Mouse (Mus musculus): ENCODE results near the gene Dram1. TPM values are rescaled to one million over a fixed set of nuclear protein-coding genes. Genes with fewer than 3 reads are reported as not detected.

Dram1 gene
- total and polyA plus RNA-seq, 3 experiments = 0.04 TPM; not detected in 2

GRCm38 (mm10) chr10:88405812-88406211, 26.9 kb upstream of the Dram1 start:
- Histone ChIP-seq H3K4me2 (ENCODE audit: insufficient read depth, low read depth, poor library complexity, severe bottlenecking) (peak overlapping the region; percentile 39; the same call in 1 of the 2 replicates), H3K36me3 (replicated peaks in 1 of 2; ENCODE audit: control insufficient read depth in 1 of 2, insufficient read depth in 1 of 2, low read length in 1 of 2) (peaks cover 5 to 21% of the 10 kb centered on the region in 2 experiments), H3K4me3 (replicated peaks in 1 of 3; ENCODE audit: low read depth in 2 of 3, low read length in 2 of 3, poor library complexity in 1 of 3) (no peak overlapping the region), H3K9me3 (replicated peaks; ENCODE audit: low read length) (peaks cover 5% of the 10 kb centered on the region), H3K4me1 (ENCODE audit: control insufficient read depth in 1 of 2, insufficient read depth in 2 of 2) (peaks cover 17 to 69% of the 10 kb centered on the region in 2 experiments), H3K79me2 (replicated peaks; ENCODE audit: control insufficient read depth, extremely low read depth, insufficient read depth, poor library complexity, severe bottlenecking) (peaks cover 8% of the 10 kb centered on the region; the same call in 1 of the 2 replicates), H3K27ac (ENCODE audit: insufficient read depth, low read depth) (peak overlapping the region; percentile 93), H3K9ac (ENCODE audit: insufficient read depth, low read depth) (no peak overlapping the region), H3K27me3 (replicated peaks) (no peaks in the 10 kb centered on the region)
- peak; percentile 80 for TF ChIP-seq JUN (IDR thresholded peaks at IDR 0.05; ENCODE audit: insufficient read depth, low read depth, low read length)
- no peak for TF ChIP-seq ELF1 (IDR thresholded peaks at IDR 0.05; ENCODE audit: low read depth, low read length)
- TF ChIP-seq EP300 (IDR thresholded peaks at IDR 0.05; ENCODE audit: low read length) = peak; percentile 91
- no peak for TF ChIP-seq ZC3H11A (IDR thresholded peaks at IDR 0.05; ENCODE audit: low read depth, low read length)
- no peak for TF ChIP-seq USF1 (IDR thresholded peaks at IDR 0.05; ENCODE audit: low read depth, low read length)
- TF ChIP-seq CTCF (conservative IDR thresholded peaks at IDR 0.05 in 1 of 2, IDR thresholded peaks at IDR 0.05 in 1 of 2; ENCODE audit: low read depth in 2 of 2, low read length in 2 of 2) = no peak
- TF ChIP-seq MYC (IDR thresholded peaks at IDR 0.05; ENCODE audit: low read depth, low read length) = peak; percentile 73; the same call in 1 of the 2 replicates
- TF ChIP-seq GABPA (IDR thresholded peaks at IDR 0.05; ENCODE audit: insufficient replicate concordance, low read depth, low read length) = no peak
- no peak for TF ChIP-seq POLR2AphosphoS2 (IDR thresholded peaks at IDR 0.05; ENCODE audit: low read depth, low read length)
- TF ChIP-seq ETS1 (conservative IDR thresholded peaks at IDR 0.05; ENCODE audit: low read depth, low read length) = peak; percentile 95
- TF ChIP-seq IRF4 (IDR thresholded peaks at IDR 0.05; ENCODE audit: low read depth, low read length) = peak; percentile 96
- no peak for TF ChIP-seq UBTF (IDR thresholded peaks at IDR 0.05; ENCODE audit: low read depth, low read length)
- TF ChIP-seq MAFK (IDR thresholded peaks at IDR 0.05; ENCODE audit: insufficient replicate concordance, low read length) = peak; percentile 37; the same call in 1 of the 2 replicates
- TF ChIP-seq SIN3A (IDR thresholded peaks at IDR 0.05; ENCODE audit: low read length) = peak; percentile 68
- no peak for TF ChIP-seq MAZ (IDR thresholded peaks at IDR 0.05; ENCODE audit: low read depth, low read length)
- TF ChIP-seq SMC3 (IDR thresholded peaks at IDR 0.05; ENCODE audit: low read depth, low read length) = no peak
- TF ChIP-seq RCOR1 (conservative IDR thresholded peaks at IDR 0.05; ENCODE audit: low read depth, low read length) = no peak
- TF ChIP-seq TBP (conservative IDR thresholded peaks at IDR 0.05; ENCODE audit: low read depth, low read length) = no peak
- 0 out of 2 replicates have a peak, but pooled peaks have one; percentile 20 for TF ChIP-seq POLR2A (IDR thresholded peaks at IDR 0.05; ENCODE audit: low read depth, low read length)
- TF ChIP-seq ZMIZ1 (IDR thresholded peaks at IDR 0.05; ENCODE audit: low read depth, low read length) = no peak
- TF ChIP-seq MXI1 (IDR thresholded peaks at IDR 0.05; ENCODE audit: low read depth, low read length) = peak; percentile 84
- no peak for TF ChIP-seq CHD2 (IDR thresholded peaks at IDR 0.05; ENCODE audit: low read length)
- TF ChIP-seq JUND (conservative IDR thresholded peaks at IDR 0.05; ENCODE audit: low read depth, low read length) = peak; percentile 92
- no peak; the same call in none of the 2 replicates for TF ChIP-seq MAX (IDR thresholded peaks at IDR 0.05; ENCODE audit: low read length)
- TF ChIP-seq TCF12 (IDR thresholded peaks at IDR 0.05; ENCODE audit: low read depth, low read length) = 0 out of 2 replicates have a peak, but pooled peaks have one; percentile 41
- no peak for TF ChIP-seq PAX5 (IDR thresholded peaks at IDR 0.05; ENCODE audit: low read length)
- TF ChIP-seq HCFC1 (IDR thresholded peaks at IDR 0.05; ENCODE audit: low read depth, low read length) = no peak
- peak; percentile 91 for TF ChIP-seq MEF2A (IDR thresholded peaks at IDR 0.05; ENCODE audit: borderline replicate concordance, low read depth, low read length)
- TF ChIP-seq BHLHE40 (IDR thresholded peaks at IDR 0.05; ENCODE audit: low read depth, low read length) = peak; percentile 95
- in situ Hi-C loops (cut with MboI; ENCODE audit: low pct_ligation_motif_present, low pct_unique_long_range_greater_than_20kb, low sequenced_read_pairs) (no loop called here), dilution Hi-C loops (cut with MboI; ENCODE audit: extremely low pct_ligation_motif_present, extremely low pct_unique_long_range_greater_than_20kb, low sequenced_read_pairs) (no loop called here)
- peak; percentile 93 for DNase-seq (ENCODE audit: extremely low read depth)

All from CH12.LX (cell line).